Mouse (Mus musculus): ENCODE measurements around the gene Fto. TPM values are rescaled to one million over a fixed set of nuclear protein-coding genes. Genes with fewer than 3 reads are reported as not detected.

Gene Fto
- polyA plus RNA-seq, 1 experiment from 2014 or later: 109 TPM

GRCm38 (mm10) chr8:91576086-91576917, 263.0 kb downstream of the Fto start:
- WGBS: 16% methylated on average over 17 of the region's 17 CpGs
- ATAC-seq (ENCODE audit: low FRiP score, low read depth): no peak

GRCm38 (mm10) chr8:91576918-91577241, 263.6 kb downstream of the Fto start:
- H3K27ac ChIP-seq: no peak overlapping the region
- no peak overlapping the region for H3K4me3 ChIP-seq
- 16% methylated on average over 6 of the region's 6 CpGs for whole genome bisulfite sequencing

More at GRCm38 (mm10) chr8:91576086-91576917, 263.0 kb downstream of the Fto start:
- no peaks in the 10 kb centered on the region for H3K36me3 ChIP-seq
- no peaks in the 10 kb centered on the region for H3K27me3 ChIP-seq (replicated peaks)
- H3K9me3 ChIP-seq: no peaks in the 10 kb centered on the region
- H3K9ac ChIP-seq: no peak overlapping the region
- no peak overlapping the region for H3K4me3 ChIP-seq
- H3K4me1 ChIP-seq: peaks cover 29% of the 10 kb centered on the region
- H3K4me2 ChIP-seq (replicated peaks): 0 out of 2 replicates have a peak overlapping the region, but pooled peaks have one; percentile 1
- H3K27ac ChIP-seq: no peak overlapping the region

GRCm38 (mm10) chr8:91577605-91578004, 264.3 kb downstream of the Fto start:
- Histone ChIP-seq H3K4me1 (peaks cover 21% of the 10 kb centered on the region), H3K4me3 (no peak overlapping the region), H3K9me3 (no peaks in the 10 kb centered on the region), H3K27ac (no peak overlapping the region), H3K4me2 (replicated peaks) (no peak overlapping the region), H3K36me3 (no peaks in the 10 kb centered on the region), H3K27me3 (replicated peaks) (no peaks in the 10 kb centered on the region), H3K9ac (no peak overlapping the region)
- 93% methylated on average over 3 of the region's 3 CpGs for WGBS
- no peak for ATAC-seq (ENCODE audit: low FRiP score, low read depth)

More at GRCm38 (mm10) chr8:91576918-91577241, 263.6 kb downstream of the Fto start:
- H3K36me3 ChIP-seq: no peaks in the 10 kb centered on the region
- ATAC-seq (ENCODE audit: low FRiP score, low read depth): no peak
- no peaks in the 10 kb centered on the region for H3K27me3 ChIP-seq (replicated peaks)
- H3K4me1 ChIP-seq: peaks cover 28% of the 10 kb centered on the region
- no peaks in the 10 kb centered on the region for H3K9me3 ChIP-seq
- H3K9ac ChIP-seq: no peak overlapping the region
- H3K4me2 ChIP-seq (replicated peaks): no peak overlapping the region

GRCm38 (mm10) chr8:91584620-91585415, 271.5 kb downstream of the Fto start:
- H3K4me3 ChIP-seq: no peak overlapping the region
- no peak overlapping the region for H3K4me2 ChIP-seq (replicated peaks)
- peaks cover 4% of the 10 kb centered on the region; the same call in 1 of the 2 replicates for H3K4me1 ChIP-seq
- H3K9ac ChIP-seq: no peak overlapping the region
- no peaks in the 10 kb centered on the region for H3K36me3 ChIP-seq
- WGBS: 82% methylated on average over 11 of the region's 11 CpGs
- H3K27me3 ChIP-seq (replicated peaks): no peaks in the 10 kb centered on the region
- no peaks in the 10 kb centered on the region for H3K9me3 ChIP-seq
- no peak overlapping the region for H3K27ac ChIP-seq
- ATAC-seq (ENCODE audit: low FRiP score, low read depth): no peak

- H3K9ac ChIP-seq: no peak overlapping the region
- no peaks in the 10 kb centered on the region for H3K9me3 ChIP-seq
- H3K4me1 ChIP-seq: peaks cover 23% of the 10 kb centered on the region
- 19% methylated on average over 10 of the region's 10 CpGs for WGBS
- no peak overlapping the region for H3K27ac ChIP-seq
- H3K4me2 ChIP-seq (replicated peaks): peak overlapping the region; percentile 3; the same call in 1 of the 2 replicates
- H3K27me3 ChIP-seq (replicated peaks): no peaks in the 10 kb centered on the region
- ATAC-seq (ENCODE audit: low FRiP score, low read depth): no peak
- H3K4me3 ChIP-seq: no peak overlapping the region
- H3K36me3 ChIP-seq: no peaks in the 10 kb centered on the region
These were observed 279.2 kb downstream of the Fto start for GRCm38 (mm10) chr8:91592436-91593105.

- H3K27ac ChIP-seq: no peak overlapping the region
- WGBS: 40% methylated on average over 12 of the region's 12 CpGs
- peaks cover 23% of the 10 kb centered on the region for H3K4me1 ChIP-seq
- H3K4me3 ChIP-seq: no peak overlapping the region
- no peaks in the 10 kb centered on the region for H3K36me3 ChIP-seq
- no peaks in the 10 kb centered on the region for H3K9me3 ChIP-seq
- no peak overlapping the region for H3K9ac ChIP-seq
- H3K4me2 ChIP-seq (replicated peaks): no peak overlapping the region
- H3K27me3 ChIP-seq (replicated peaks): no peaks in the 10 kb centered on the region
- no peak for ATAC-seq (ENCODE audit: low FRiP score, low read depth)
These were observed 280.0 kb downstream of the Fto start for GRCm38 (mm10) chr8:91593202-91593781.

GRCm38 (mm10) chr8:91599349-91599837, 286.1 kb downstream of the Fto start:
- no peak overlapping the region for H3K4me3 ChIP-seq
- H3K4me1 ChIP-seq: peaks cover 7% of the 10 kb centered on the region; the same call in 1 of the 2 replicates
- 25% methylated on average over 14 of the region's 14 CpGs for WGBS

GRCm38 (mm10) chr8:91603751-91604150, 290.4 kb downstream of the Fto start:
- H3K4me2 ChIP-seq (replicated peaks): no peak overlapping the region
- no peak overlapping the region for H3K4me3 ChIP-seq
- H3K27me3 ChIP-seq (replicated peaks): no peaks in the 10 kb centered on the region
- H3K4me1 ChIP-seq: peaks cover 7% of the 10 kb centered on the region; the same call in 1 of the 2 replicates
- no peak overlapping the region for H3K9ac ChIP-seq
- H3K27ac ChIP-seq: no peak overlapping the region
- 92% methylated on average over 9 of the region's 9 CpGs for WGBS
- no peaks in the 10 kb centered on the region for H3K9me3 ChIP-seq
- no peak for ATAC-seq (ENCODE audit: low FRiP score, low read depth)
- no peaks in the 10 kb centered on the region for H3K36me3 ChIP-seq

More at GRCm38 (mm10) chr8:91599349-91599837, 286.1 kb downstream of the Fto start:
- no peak for ATAC-seq (ENCODE audit: low FRiP score, low read depth)
- H3K9ac ChIP-seq: no peak overlapping the region
- no peak overlapping the region for H3K27ac ChIP-seq
- no peaks in the 10 kb centered on the region for H3K36me3 ChIP-seq
- no peak overlapping the region for H3K4me2 ChIP-seq (replicated peaks)
- no peaks in the 10 kb centered on the region for H3K27me3 ChIP-seq (replicated peaks)
- no peaks in the 10 kb centered on the region for H3K9me3 ChIP-seq

GRCm38 (mm10) chr8:91605901-91606300, 292.6 kb downstream of the Fto start:
- Histone ChIP-seq H3K9ac (no peak overlapping the region), H3K4me3 (no peak overlapping the region), H3K4me1 (peaks cover 3% of the 10 kb centered on the region), H3K27me3 (replicated peaks) (0 out of 2 replicates have a peak, but pooled peaks cover 5% of the 10 kb centered on the region), H3K9me3 (no peaks in the 10 kb centered on the region), H3K4me2 (replicated peaks) (no peak overlapping the region), H3K27ac (no peak overlapping the region), H3K36me3 (no peaks in the 10 kb centered on the region)
- ATAC-seq (ENCODE audit: low FRiP score, low read depth): no peak
- WGBS: 86% methylated on average over 8 of the region's 8 CpGs

GRCm38 (mm10) chr8:91607091-91607490, 293.8 kb downstream of the Fto start:
- no peak overlapping the region for H3K27ac ChIP-seq
- H3K4me2 ChIP-seq (replicated peaks): no peak overlapping the region
- 0 out of 2 replicates have a peak, but pooled peaks cover 7% of the 10 kb centered on the region for H3K27me3 ChIP-seq (replicated peaks)
- H3K9me3 ChIP-seq: no peaks in the 10 kb centered on the region
- no peak for ATAC-seq (ENCODE audit: low FRiP score, low read depth)
- no peak overlapping the region for H3K4me3 ChIP-seq
- H3K4me1 ChIP-seq: peaks cover 15% of the 10 kb centered on the region
- 92% methylated on average over 5 of the region's 5 CpGs for WGBS
- no peak overlapping the region for H3K9ac ChIP-seq
- no peaks in the 10 kb centered on the region for H3K36me3 ChIP-seq

GRCm38 (mm10) chr8:91611191-91611590, 297.9 kb downstream of the Fto start:
- Histone ChIP-seq H3K27ac (no peak overlapping the region), H3K27me3 (replicated peaks) (0 out of 2 replicates have a peak, but pooled peaks cover 10% of the 10 kb centered on the region), H3K9me3 (no peaks in the 10 kb centered on the region), H3K36me3 (no peaks in the 10 kb centered on the region), H3K4me3 (no peak overlapping the region), H3K4me1 (peaks cover 43% of the 10 kb centered on the region), H3K9ac (no peak overlapping the region), H3K4me2 (replicated peaks) (0 out of 2 replicates have a peak overlapping the region, but pooled peaks have one; percentile 33)
- ATAC-seq (ENCODE audit: low FRiP score, low read depth): no peak
- 50% methylated on average over 7 of the region's 7 CpGs for WGBS

All from neural tube, embryonic 12.5 days (tissue).